Mouse (Mus musculus) heart, embryonic 11.5 days (tissue): Measurements from ENCODE around the gene Fosb. TPM values are rescaled to one million over a fixed set of nuclear protein-coding genes. Genes with fewer than 3 reads are reported as not detected.

ENCODE experiments used
- ATAC-seq: fragments of 200-750 bp; cut with Nextera tagmentation; replicated peaks from 2 replicates; pipeline ENCODE4 v1.8.0; 2017; ENCODE audit warnings: moderate library complexity; ENCODE audit not compliant: insufficient number of reproducible peaks, low FRiP score, low TSS enrichment
- H3K27ac ChIP-seq: fragments of 300-500 bp; sonication (generic); 2 replicates; pipeline ENCODE4 v1.5.1; 2014; ENCODE audit warnings: mild to moderate bottlenecking, low read depth, low read length
- H3K27me3 ChIP-seq: fragments of 300-500 bp; sonication (generic); 2 replicates; pipeline ENCODE4 v1.6.1; 2014; ENCODE audit warnings: mild to moderate bottlenecking, low read length, mixed read lengths; ENCODE audit not compliant: control insufficient read depth, insufficient read depth
- H3K36me3 ChIP-seq: fragments of 300-500 bp; sonication (generic); 2 replicates; pipeline ENCODE4 v1.6.1; 2014; ENCODE audit warnings: mild to moderate bottlenecking, low read length, moderate library complexity, mixed read lengths; ENCODE audit not compliant: control insufficient read depth, insufficient read depth
- H3K4me1 ChIP-seq: fragments of 300-500 bp; sonication (generic); 2 replicates; pipeline ENCODE4 v1.6.1; 2014; ENCODE audit warnings: low read length; ENCODE audit not compliant: control insufficient read depth, insufficient read depth
- H3K4me2 ChIP-seq: fragments of 300-500 bp; sonication (generic); 2 replicates; pipeline ENCODE4 v1.6.1; 2014; ENCODE audit warnings: mild to moderate bottlenecking, moderate library complexity
- H3K4me3 ChIP-seq: fragments of 300-500 bp; sonication (generic); 2 replicates; pipeline ENCODE4 v1.5.1; 2014; ENCODE audit warnings: low read depth, low read length
- H3K9ac ChIP-seq: fragments of 300-500 bp; sonication (generic); 2 replicates; pipeline ENCODE4 v1.6.1; 2014; ENCODE audit warnings: mild to moderate bottlenecking, low read depth, low read length, moderate library complexity
- H3K9me3 ChIP-seq: fragments of 300-500 bp; sonication (generic); replicated peaks from 2 replicates; pipeline ENCODE4 v1.6.1; 2016; ENCODE audit warnings: low read length; ENCODE audit not compliant: control insufficient read depth
- WGBS: fragments of 180-500 bp; shearing (Covaris S2); extraction: QIAGEN DNeasy Blood & Tissue Kit; methylation state at CpG from one replicate; pipeline ENCODE4 v1.1.7; 2014; ENCODE audit not compliant: insufficient replicate concordance; 5-methylcytosine and 5-hydroxymethylcytosine counted together
- polyA plus RNA-seq: library from polyadenylated mRNA; unstranded; fragments of >200 nt; fragmentation: Nextera tagmentation; extraction: Ambion mirVana; gene quantifications from 2 replicates; pipeline ENCODE4 v1.2.1, GENCODE M21; 2014

Fosb gene
- polyA plus RNA-seq, 1 experiment from 2014 or later: 0.17 TPM

- peak overlapping the region; percentile 84 for H3K4me2 ChIP-seq
- peak overlapping the region; percentile 95 for H3K27ac ChIP-seq
- peaks cover 23% of the 10 kb centered on the region for H3K4me1 ChIP-seq
- ATAC-seq: peak; percentile 62
- H3K27me3 ChIP-seq: no peaks in the 10 kb centered on the region
- H3K9ac ChIP-seq: peak overlapping the region; percentile 69; the same call in 1 of the 2 replicates
- H3K9me3 ChIP-seq: 0 out of 2 replicates have a peak, but pooled peaks cover 2% of the 10 kb centered on the region
- peak overlapping the region; percentile 43 for H3K4me3 ChIP-seq
- H3K36me3 ChIP-seq: no peaks in the 10 kb centered on the region
- WGBS: 0% methylated on average over 19 of the region's 20 CpGs
Observed at GRCm38 (mm10) chr7:19326359-19326758, 16.5 kb upstream of the Fosb start.

GRCm38 (mm10) chr7:19325262-19326199 lies 15.7 kb upstream of the Fosb start:
- Histone ChIP-seq H3K4me2 (peak overlapping the region; percentile 84), H3K4me3 (no peak overlapping the region), H3K9ac (peak overlapping the region; percentile 59; the same call in 1 of the 2 replicates), H3K9me3 (0 out of 2 replicates have a peak, but pooled peaks cover 2% of the 10 kb centered on the region), H3K4me1 (peaks cover 24% of the 10 kb centered on the region), H3K27ac (peak overlapping the region; percentile 95), H3K36me3 (no peaks in the 10 kb centered on the region), H3K27me3 (no peaks in the 10 kb centered on the region)
- WGBS: 65% methylated on average over 21 of the region's 21 CpGs
- no peak for ATAC-seq

GRCm38 (mm10) chr7:19324221-19324620 lies 14.4 kb upstream of the Fosb start:
- no peak for ATAC-seq
- no peaks in the 10 kb centered on the region for H3K36me3 ChIP-seq
- H3K4me2 ChIP-seq: no peak overlapping the region
- H3K27ac ChIP-seq: no peak overlapping the region
- H3K27me3 ChIP-seq: no peaks in the 10 kb centered on the region
- H3K4me1 ChIP-seq: peaks cover 34% of the 10 kb centered on the region
- H3K4me3 ChIP-seq: no peak overlapping the region
- H3K9me3 ChIP-seq: 0 out of 2 replicates have a peak, but pooled peaks cover 2% of the 10 kb centered on the region
- no peak overlapping the region for H3K9ac ChIP-seq
- 83% methylated on average over 11 of the region's 11 CpGs for WGBS

- H3K4me3 ChIP-seq: no peak overlapping the region
- WGBS: 33% methylated on average over 9 of the region's 9 CpGs
- no peak overlapping the region for H3K4me2 ChIP-seq
- no peaks in the 10 kb centered on the region for H3K36me3 ChIP-seq
- H3K27ac ChIP-seq: no peak overlapping the region
- no peak overlapping the region for H3K9ac ChIP-seq
- H3K4me1 ChIP-seq: peaks cover 31% of the 10 kb centered on the region
- H3K9me3 ChIP-seq: no peaks in the 10 kb centered on the region
- no peak for ATAC-seq
- H3K27me3 ChIP-seq: no peaks in the 10 kb centered on the region
Observed at GRCm38 (mm10) chr7:19322489-19322888, 12.6 kb upstream of the Fosb start.

- Histone ChIP-seq H3K4me1 (peaks cover 20% of the 10 kb centered on the region), H3K36me3 (no peaks in the 10 kb centered on the region), H3K27me3 (no peaks in the 10 kb centered on the region), H3K4me2 (no peak overlapping the region), H3K9ac (no peak overlapping the region), H3K4me3 (no peak overlapping the region), H3K9me3 (no peaks in the 10 kb centered on the region), H3K27ac (no peak overlapping the region)
- 53% methylated on average over 5 of the region's 5 CpGs for WGBS
- ATAC-seq: no peak
Observed at GRCm38 (mm10) chr7:19321464-19321863, 11.6 kb upstream of the Fosb start.

GRCm38 (mm10) chr7:19320637-19321036 lies 10.8 kb upstream of the Fosb start:
- Histone ChIP-seq H3K4me3 (peak overlapping the region; percentile 43; the same call in 1 of the 2 replicates), H3K9me3 (no peaks in the 10 kb centered on the region), H3K36me3 (no peaks in the 10 kb centered on the region), H3K4me2 (peak overlapping the region; percentile 81), H3K4me1 (peaks cover 13% of the 10 kb centered on the region), H3K9ac (peak overlapping the region; percentile 56), H3K27ac (0 out of 2 replicates have a peak overlapping the region, but pooled peaks have one; percentile 35), H3K27me3 (no peaks in the 10 kb centered on the region)
- 40% methylated on average over 7 of the region's 7 CpGs for WGBS
- ATAC-seq: no peak

GRCm38 (mm10) chr7:19319906-19320305 lies 10.1 kb upstream of the Fosb start:
- Histone ChIP-seq H3K9me3 (no peaks in the 10 kb centered on the region), H3K4me3 (peak overlapping the region; percentile 43), H3K9ac (peak overlapping the region; percentile 66), H3K27me3 (no peaks in the 10 kb centered on the region), H3K27ac (0 out of 2 replicates have a peak overlapping the region, but pooled peaks have one; percentile 35), H3K4me2 (peak overlapping the region; percentile 81), H3K36me3 (no peaks in the 10 kb centered on the region), H3K4me1 (peaks cover 12% of the 10 kb centered on the region)
- WGBS: under 1% methylated on average over 41 of the region's 41 CpGs
- peak; percentile 91 for ATAC-seq

GRCm38 (mm10) chr7:19319458-19319857 lies 9.6 kb upstream of the Fosb start:
- peak; percentile 21; the same call in 1 of the 2 replicates for ATAC-seq
- peak overlapping the region; percentile 81 for H3K4me2 ChIP-seq
- peaks cover 12% of the 10 kb centered on the region for H3K4me1 ChIP-seq
- WGBS: 18% methylated on average over 9 of the region's 9 CpGs
- 0 out of 2 replicates have a peak overlapping the region, but pooled peaks have one; percentile 3 for H3K27ac ChIP-seq
- H3K9ac ChIP-seq: peak overlapping the region; percentile 66
- no peaks in the 10 kb centered on the region for H3K27me3 ChIP-seq
- peak overlapping the region; percentile 43 for H3K4me3 ChIP-seq
- no peaks in the 10 kb centered on the region for H3K9me3 ChIP-seq
- H3K36me3 ChIP-seq: no peaks in the 10 kb centered on the region
